Mouse (Mus musculus) forebrain, embryonic 12.5 days (tissue): Measurements from ENCODE around the gene Tenm3. TPM values are rescaled to one million over a fixed set of nuclear protein-coding genes. Genes with fewer than 3 reads are reported as not detected.

Source experiments
- ATAC-seq: fragments of 200-750 bp; cut with Nextera tagmentation; 2 replicates; pipeline ENCODE4 v1.8.0; 2017; ENCODE audit warnings: moderate TSS enrichment; ENCODE audit not compliant: low FRiP score
- H3K27ac ChIP-seq: fragments of 300-500 bp; sonication (generic); 2 replicates; pipeline ENCODE4 v1.5.1; 2016; ENCODE audit warnings: mild to moderate bottlenecking
- H3K27me3 ChIP-seq: fragments of 300-500 bp; sonication (generic); 2 replicates; pipeline ENCODE4 v1.6.1; 2016; ENCODE audit warnings: mild to moderate bottlenecking
- H3K36me3 ChIP-seq: fragments of 300-500 bp; sonication (generic); replicated peaks from 2 replicates; pipeline ENCODE4 v1.6.1; 2016; ENCODE audit warnings: mild to moderate bottlenecking
- H3K4me1 ChIP-seq: fragments of 300-500 bp; sonication (generic); 2 replicates; pipeline ENCODE4 v1.6.1; 2016
- H3K4me2 ChIP-seq: fragments of 300-500 bp; sonication (generic); 2 replicates; pipeline ENCODE4 v1.6.1; 2016; ENCODE audit warnings: mild to moderate bottlenecking, moderate library complexity
- H3K4me3 ChIP-seq: fragments of 300-500 bp; sonication (generic); replicated peaks from 2 replicates; pipeline ENCODE4 v1.5.1; 2016; ENCODE audit warnings: mild to moderate bottlenecking
- H3K9ac ChIP-seq: fragments of 300-500 bp; sonication (generic); 2 replicates; pipeline ENCODE4 v1.6.1; 2016; ENCODE audit warnings: mild to moderate bottlenecking
- H3K9me3 ChIP-seq: fragments of 300-500 bp; sonication (generic); 2 replicates; pipeline ENCODE4 v1.6.1; 2016
- WGBS: fragments of 180-500 bp; shearing (Covaris S2); methylation state at CpG from one replicate; pipeline ENCODE4 v1.1.7; 2016; 5-methylcytosine and 5-hydroxymethylcytosine counted together
- polyA plus RNA-seq: library from polyadenylated mRNA; unstranded; fragments of >200 nt; fragmentation: Nextera tagmentation; extraction: Ambion mirVana; gene quantifications from 2 replicates; pipeline ENCODE4 v1.2.1, GENCODE M21; 2016

Gene Tenm3
- polyA plus RNA-seq, 1 experiment from 2014 or later: 42.0 TPM

- Histone ChIP-seq H3K4me1 (peaks cover 14% of the 10 kb centered on the region), H3K4me3 (no peak overlapping the region), H3K27me3 (no peaks in the 10 kb centered on the region), H3K9me3 (no peaks in the 10 kb centered on the region), H3K9ac (no peak overlapping the region), H3K27ac (no peak overlapping the region), H3K4me2 (no peak overlapping the region), H3K36me3 (no peaks in the 10 kb centered on the region)
- ATAC-seq: no peak
- WGBS: 82% methylated on average over 5 of the region's 5 CpGs
Measured at GRCm38 (mm10) chr8:48375183-48375582, 468.6 kb downstream of the Tenm3 start.

GRCm38 (mm10) chr8:48373404-48373803, 470.3 kb downstream of the Tenm3 start:
- 92% methylated on average over 11 of the region's 11 CpGs for whole genome bisulfite sequencing
- Histone ChIP-seq H3K36me3 (no peaks in the 10 kb centered on the region), H3K4me3 (no peak overlapping the region), H3K4me1 (peaks cover 10% of the 10 kb centered on the region; the same call in 1 of the 2 replicates), H3K9me3 (no peaks in the 10 kb centered on the region), H3K4me2 (no peak overlapping the region), H3K27ac (no peak overlapping the region), H3K27me3 (no peaks in the 10 kb centered on the region), H3K9ac (no peak overlapping the region)
- ATAC-seq: no peak

GRCm38 (mm10) chr8:48367164-48367563, 476.6 kb downstream of the Tenm3 start:
- no peaks in the 10 kb centered on the region for H3K27me3 ChIP-seq
- no peaks in the 10 kb centered on the region for H3K36me3 ChIP-seq
- 84% methylated on average over 10 of the region's 10 CpGs for WGBS
- H3K4me1 ChIP-seq: peaks cover 5% of the 10 kb centered on the region; the same call in 1 of the 2 replicates
- H3K4me2 ChIP-seq: no peak overlapping the region
- no peak overlapping the region for H3K4me3 ChIP-seq
- no peak overlapping the region for H3K9ac ChIP-seq
- H3K27ac ChIP-seq: no peak overlapping the region
- no peak for ATAC-seq
- no peaks in the 10 kb centered on the region for H3K9me3 ChIP-seq

GRCm38 (mm10) chr8:48356849-48357248, 486.9 kb downstream of the Tenm3 start:
- no peak overlapping the region for H3K4me2 ChIP-seq
- no peaks in the 10 kb centered on the region for H3K4me1 ChIP-seq
- no peak overlapping the region for H3K27ac ChIP-seq
- H3K27me3 ChIP-seq: no peaks in the 10 kb centered on the region
- H3K9ac ChIP-seq: no peak overlapping the region
- 88% methylated on average over 2 of the region's 2 CpGs for WGBS
- no peak overlapping the region for H3K4me3 ChIP-seq
- no peaks in the 10 kb centered on the region for H3K36me3 ChIP-seq
- no peaks in the 10 kb centered on the region for H3K9me3 ChIP-seq
- no peak for ATAC-seq

- 98% methylated on average over 6 of the region's 6 CpGs for WGBS
- Histone ChIP-seq H3K4me3 (no peak overlapping the region), H3K27ac (no peak overlapping the region), H3K27me3 (no peaks in the 10 kb centered on the region), H3K4me2 (no peak overlapping the region), H3K36me3 (peaks cover 7% of the 10 kb centered on the region; the same call in 1 of the 2 replicates), H3K9ac (no peak overlapping the region), H3K4me1 (no peaks in the 10 kb centered on the region), H3K9me3 (no peaks in the 10 kb centered on the region)
- no peak for ATAC-seq
Measured at GRCm38 (mm10) chr8:48353458-48353857, 490.3 kb downstream of the Tenm3 start.

GRCm38 (mm10) chr8:48348901-48349300, 494.9 kb downstream of the Tenm3 start:
- no peak overlapping the region for H3K4me3 ChIP-seq
- no peak overlapping the region for H3K27ac ChIP-seq
- H3K4me2 ChIP-seq: no peak overlapping the region
- no peak overlapping the region for H3K9ac ChIP-seq
- H3K4me1 ChIP-seq: peaks cover 1% of the 10 kb centered on the region; the same call in 1 of the 2 replicates
- WGBS: 93% methylated on average over 5 of the region's 5 CpGs
- no peaks in the 10 kb centered on the region for H3K9me3 ChIP-seq
- no peaks in the 10 kb centered on the region for H3K27me3 ChIP-seq
- H3K36me3 ChIP-seq: peaks cover 7% of the 10 kb centered on the region; the same call in 1 of the 2 replicates
- no peak for ATAC-seq

- peaks cover 7% of the 10 kb centered on the region; the same call in 1 of the 2 replicates for H3K4me1 ChIP-seq
- H3K27me3 ChIP-seq: no peaks in the 10 kb centered on the region
- 94% methylated on average over 4 of the region's 4 CpGs for WGBS
- peaks cover 7% of the 10 kb centered on the region; the same call in 1 of the 2 replicates for H3K36me3 ChIP-seq
- no peaks in the 10 kb centered on the region for H3K9me3 ChIP-seq
- ATAC-seq: no peak
- H3K27ac ChIP-seq: no peak overlapping the region
- H3K9ac ChIP-seq: no peak overlapping the region
- no peak overlapping the region for H3K4me2 ChIP-seq
- no peak overlapping the region for H3K4me3 ChIP-seq
Measured at GRCm38 (mm10) chr8:48348386-48348785, 495.4 kb downstream of the Tenm3 start.

GRCm38 (mm10) chr8:48343067-48343420, 500.7 kb downstream of the Tenm3 start:
- H3K36me3 ChIP-seq: no peaks in the 10 kb centered on the region

GRCm38 (mm10) chr8:48342321-48343066, 501.3 kb downstream of the Tenm3 start:
- Histone ChIP-seq H3K9ac (no peak overlapping the region), H3K4me1 (peaks cover 26% of the 10 kb centered on the region), H3K36me3 (no peaks in the 10 kb centered on the region), H3K4me2 (peak overlapping the region; percentile 30), H3K4me3 (no peak overlapping the region), H3K27ac (no peak overlapping the region), H3K9me3 (no peaks in the 10 kb centered on the region), H3K27me3 (no peaks in the 10 kb centered on the region; the same call in 1 of the 2 replicates)
- WGBS: 60% methylated on average over 30 of the region's 30 CpGs
- peak; percentile 66 for ATAC-seq

More at GRCm38 (mm10) chr8:48343067-48343420, 500.7 kb downstream of the Tenm3 start:
- Histone ChIP-seq H3K4me1 (peaks cover 26% of the 10 kb centered on the region), H3K9me3 (no peaks in the 10 kb centered on the region), H3K4me3 (no peak overlapping the region), H3K9ac (no peak overlapping the region), H3K4me2 (no peak overlapping the region), H3K27me3 (no peaks in the 10 kb centered on the region; the same call in 1 of the 2 replicates), H3K27ac (no peak overlapping the region)
- WGBS: 77% methylated on average over 18 of the region's 18 CpGs
- ATAC-seq: no peak

GRCm38 (mm10) chr8:48341692-48342091, 502.1 kb downstream of the Tenm3 start:
- Histone ChIP-seq H3K9ac (no peak overlapping the region), H3K36me3 (no peaks in the 10 kb centered on the region), H3K27ac (no peak overlapping the region), H3K4me1 (peaks cover 26% of the 10 kb centered on the region), H3K4me2 (no peak overlapping the region), H3K4me3 (no peak overlapping the region), H3K27me3 (no peaks in the 10 kb centered on the region; the same call in 1 of the 2 replicates), H3K9me3 (no peaks in the 10 kb centered on the region)
- no peak for ATAC-seq
- 26% methylated on average over 4 of the region's 4 CpGs for WGBS

GRCm38 (mm10) chr8:48341276-48341675, 502.5 kb downstream of the Tenm3 start:
- Histone ChIP-seq H3K4me3 (no peak overlapping the region), H3K36me3 (no peaks in the 10 kb centered on the region), H3K27ac (no peak overlapping the region), H3K9me3 (no peaks in the 10 kb centered on the region), H3K4me2 (no peak overlapping the region), H3K9ac (no peak overlapping the region), H3K27me3 (no peaks in the 10 kb centered on the region; the same call in 1 of the 2 replicates), H3K4me1 (peaks cover 26% of the 10 kb centered on the region)
- ATAC-seq: no peak
- 74% methylated on average over 5 of the region's 5 CpGs for WGBS

GRCm38 (mm10) chr8:48322655-48323265, 521.0 kb downstream of the Tenm3 start:
- no peak overlapping the region for H3K9ac ChIP-seq
- no peak overlapping the region for H3K4me2 ChIP-seq
- peak; percentile 58; the same call in 1 of the 2 replicates for ATAC-seq
- H3K27me3 ChIP-seq: no peaks in the 10 kb centered on the region
- WGBS: 59% methylated on average over 11 of the region's 11 CpGs
- peaks cover 13% of the 10 kb centered on the region; the same call in 1 of the 2 replicates for H3K4me1 ChIP-seq
- H3K27ac ChIP-seq: peak overlapping the region; percentile 42; the same call in 1 of the 2 replicates
- H3K36me3 ChIP-seq: no peaks in the 10 kb centered on the region
- H3K4me3 ChIP-seq: no peak overlapping the region
- H3K9me3 ChIP-seq: no peaks in the 10 kb centered on the region
